Mouse (Mus musculus): ENCODE results near the gene Sim1. TPM values are rescaled to one million over a fixed set of nuclear protein-coding genes. Genes with fewer than 3 reads are reported as not detected.

Sim1 gene
- polyA plus RNA-seq, 1 experiment from 2014 or later, result 1.1 TPM

DNA sequence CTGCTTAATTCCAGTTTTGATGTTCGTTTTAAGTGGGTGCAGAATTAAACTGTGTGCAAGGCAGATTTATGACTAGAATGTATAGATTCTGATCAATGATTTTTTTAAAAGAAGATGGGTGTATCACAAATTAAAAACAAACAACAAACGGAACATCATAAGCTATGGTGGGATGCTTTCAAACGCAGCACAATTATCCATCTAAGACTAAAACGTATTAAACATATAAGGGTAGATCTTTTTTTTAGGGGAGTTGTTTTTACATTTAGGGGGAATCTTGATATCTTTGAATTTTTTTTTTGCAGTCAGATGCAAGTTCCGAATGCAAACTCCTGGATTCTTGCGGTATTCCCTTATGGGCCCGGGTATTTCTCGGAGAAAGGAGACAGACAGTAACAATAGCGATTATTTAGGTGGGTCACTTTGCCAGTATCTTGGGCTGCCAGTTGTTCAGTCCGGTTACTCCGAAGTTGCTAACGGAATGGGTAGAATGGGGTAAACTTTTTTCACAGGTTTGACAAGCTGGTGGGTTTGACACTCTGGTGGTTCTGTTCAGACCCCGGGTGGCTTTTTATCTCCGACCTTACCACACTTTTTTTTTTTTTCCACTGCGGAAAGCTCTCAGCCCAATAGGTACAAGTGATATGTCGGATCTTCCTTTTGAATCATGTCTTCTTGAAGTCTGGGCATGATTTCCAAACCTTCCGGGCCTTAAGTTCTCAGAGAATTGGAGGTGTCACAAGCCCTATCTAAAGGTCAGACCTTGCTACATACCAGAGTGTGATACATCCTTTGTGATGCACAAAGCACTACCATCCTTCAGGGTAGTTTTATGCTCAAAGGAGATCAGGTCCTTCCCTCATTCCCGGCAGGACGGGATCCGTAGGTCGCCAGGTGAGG lies 5.5 kb downstream of the Sim1 start:
- no peak for ATAC-seq (ENCODE audit: low read depth)
- 5% methylated on average over 21 of the region's 21 CpGs for WGBS
- H3K4me2 ChIP-seq (ENCODE audit: low read depth, low read length), result peak overlapping the region; percentile 21; the same call in 1 of the 2 replicates

GRCm38 (mm10) chr10:50900746-50901600 lies 6.4 kb downstream of the Sim1 start:
- WGBS, result 2% methylated on average over 42 of the region's 42 CpGs
- Histone ChIP-seq H3K9ac (ENCODE audit: low read depth, low read length) (no peak overlapping the region), H3K27ac (replicated peaks; ENCODE audit: low read depth, low read length) (no peak overlapping the region; the same call in 1 of the 2 replicates), H3K9me3 (ENCODE audit: control insufficient read depth, low read length) (no peaks in the 10 kb centered on the region), H3K36me3 (ENCODE audit: control insufficient read depth, insufficient read depth, low read length) (no peaks in the 10 kb centered on the region), H3K4me2 (ENCODE audit: low read depth, low read length) (peak overlapping the region; percentile 21), H3K27me3 (replicated peaks; ENCODE audit: control insufficient read depth, insufficient read depth, low read length) (peaks cover 83% of the 10 kb centered on the region), H3K4me1 (ENCODE audit: control insufficient read depth, insufficient read depth, low read length) (0 out of 2 replicates have a peak, but pooled peaks cover 4% of the 10 kb centered on the region), H3K4me3 (ENCODE audit: low read depth, low read length) (peak overlapping the region; percentile 14)
- ATAC-seq (ENCODE audit: low read depth), result no peak
- DNase-seq (ENCODE audit: low spot score), result no peak

More for the DNA sequence above, 5.5 kb downstream of the Sim1 start:
- H3K27ac ChIP-seq (replicated peaks; ENCODE audit: low read depth, low read length), result no peak overlapping the region
- no peak overlapping the region for H3K9ac ChIP-seq (ENCODE audit: low read depth, low read length)
- H3K9me3 ChIP-seq (ENCODE audit: control insufficient read depth, low read length), result no peaks in the 10 kb centered on the region
- peak overlapping the region; percentile 14; the same call in 1 of the 2 replicates for H3K4me3 ChIP-seq (ENCODE audit: low read depth, low read length)
- no peak for DNase-seq (ENCODE audit: low spot score)
- peaks cover 82% of the 10 kb centered on the region for H3K27me3 ChIP-seq (replicated peaks; ENCODE audit: control insufficient read depth, insufficient read depth, low read length)
- H3K36me3 ChIP-seq (ENCODE audit: control insufficient read depth, insufficient read depth, low read length), result no peaks in the 10 kb centered on the region
- 0 out of 2 replicates have a peak, but pooled peaks cover 3% of the 10 kb centered on the region for H3K4me1 ChIP-seq (ENCODE audit: control insufficient read depth, insufficient read depth, low read length)

DNA sequence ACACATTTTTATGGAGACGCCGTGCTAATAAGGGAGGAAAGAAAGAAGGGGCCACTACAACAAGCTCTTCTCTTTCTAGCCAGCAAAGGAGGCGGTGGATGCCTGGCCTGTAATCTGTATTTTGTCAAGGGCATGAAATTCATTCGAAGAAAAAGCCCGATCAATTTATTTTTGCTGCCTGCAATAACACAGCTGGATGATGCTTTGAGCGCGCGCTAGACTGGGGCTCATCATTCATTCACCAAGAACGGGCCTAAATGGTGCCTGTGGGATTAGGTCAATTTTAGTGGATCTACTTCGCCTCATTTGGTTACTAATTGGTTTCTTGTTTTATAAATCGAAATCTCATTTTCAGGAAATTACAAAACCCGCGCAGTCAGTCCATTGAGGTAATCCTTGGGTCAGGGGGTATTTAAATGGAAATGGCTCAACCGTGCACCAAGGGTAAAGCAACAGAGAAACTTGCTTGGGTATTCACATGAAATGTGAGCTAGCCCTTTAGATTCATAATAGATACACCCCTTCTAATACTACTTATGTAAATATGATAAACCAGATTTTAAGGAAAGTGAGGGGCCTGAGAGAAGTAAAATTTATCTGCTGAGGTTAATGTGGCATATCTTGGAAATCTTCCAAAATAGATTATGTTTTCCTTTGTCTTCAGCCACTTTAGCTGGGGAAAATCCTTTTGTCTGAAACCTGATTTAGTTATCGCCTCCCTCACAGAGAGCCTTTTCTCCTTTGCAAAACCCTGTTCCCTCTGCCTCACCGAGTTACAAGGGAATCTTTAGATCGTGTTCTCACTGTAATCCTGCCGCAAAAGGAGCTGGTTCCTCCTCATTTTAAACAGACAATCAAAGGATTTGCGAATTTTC lies 7.3 kb downstream of the Sim1 start:
- H3K27me3 ChIP-seq (replicated peaks; ENCODE audit: control insufficient read depth, insufficient read depth, low read length), result peaks cover 88% of the 10 kb centered on the region
- no peaks in the 10 kb centered on the region for H3K36me3 ChIP-seq (ENCODE audit: control insufficient read depth, insufficient read depth, low read length)
- H3K4me2 ChIP-seq (ENCODE audit: low read depth, low read length), result 0 out of 2 replicates have a peak overlapping the region, but pooled peaks have one; percentile 7
- no peaks in the 10 kb centered on the region for H3K9me3 ChIP-seq (ENCODE audit: control insufficient read depth, low read length)
- H3K4me1 ChIP-seq (ENCODE audit: control insufficient read depth, insufficient read depth, low read length), result 0 out of 2 replicates have a peak, but pooled peaks cover 4% of the 10 kb centered on the region
- peak overlapping the region; percentile 14; the same call in 1 of the 2 replicates for H3K4me3 ChIP-seq (ENCODE audit: low read depth, low read length)
- no peak overlapping the region for H3K27ac ChIP-seq (replicated peaks; ENCODE audit: low read depth, low read length)
- no peak for DNase-seq (ENCODE audit: low spot score)
- ATAC-seq (ENCODE audit: low read depth), result no peak
- no peak overlapping the region for H3K9ac ChIP-seq (ENCODE audit: low read depth, low read length)
- 5% methylated on average over 19 of the region's 19 CpGs for WGBS

GRCm38 (mm10) chr10:50902741-50903715 lies 8.5 kb downstream of the Sim1 start:
- H3K4me3 ChIP-seq (ENCODE audit: low read depth, low read length), result peak overlapping the region; percentile 17
- DNase-seq (ENCODE audit: low spot score), result no peak
- H3K9me3 ChIP-seq (ENCODE audit: control insufficient read depth, low read length), result no peaks in the 10 kb centered on the region
- H3K27ac ChIP-seq (replicated peaks; ENCODE audit: low read depth, low read length), result no peak overlapping the region
- H3K27me3 ChIP-seq (replicated peaks; ENCODE audit: control insufficient read depth, insufficient read depth, low read length), result peaks cover 92% of the 10 kb centered on the region
- under 1% methylated on average over 43 of the region's 43 CpGs for WGBS
- H3K36me3 ChIP-seq (ENCODE audit: control insufficient read depth, insufficient read depth, low read length), result no peaks in the 10 kb centered on the region
- peak; percentile 41; the same call in 1 of the 2 replicates for ATAC-seq (ENCODE audit: low read depth)
- H3K9ac ChIP-seq (ENCODE audit: low read depth, low read length), result no peak overlapping the region
- peak overlapping the region; percentile 7 for H3K4me2 ChIP-seq (ENCODE audit: low read depth, low read length)
- H3K4me1 ChIP-seq (ENCODE audit: control insufficient read depth, insufficient read depth, low read length), result 0 out of 2 replicates have a peak, but pooled peaks cover 4% of the 10 kb centered on the region

DNA sequence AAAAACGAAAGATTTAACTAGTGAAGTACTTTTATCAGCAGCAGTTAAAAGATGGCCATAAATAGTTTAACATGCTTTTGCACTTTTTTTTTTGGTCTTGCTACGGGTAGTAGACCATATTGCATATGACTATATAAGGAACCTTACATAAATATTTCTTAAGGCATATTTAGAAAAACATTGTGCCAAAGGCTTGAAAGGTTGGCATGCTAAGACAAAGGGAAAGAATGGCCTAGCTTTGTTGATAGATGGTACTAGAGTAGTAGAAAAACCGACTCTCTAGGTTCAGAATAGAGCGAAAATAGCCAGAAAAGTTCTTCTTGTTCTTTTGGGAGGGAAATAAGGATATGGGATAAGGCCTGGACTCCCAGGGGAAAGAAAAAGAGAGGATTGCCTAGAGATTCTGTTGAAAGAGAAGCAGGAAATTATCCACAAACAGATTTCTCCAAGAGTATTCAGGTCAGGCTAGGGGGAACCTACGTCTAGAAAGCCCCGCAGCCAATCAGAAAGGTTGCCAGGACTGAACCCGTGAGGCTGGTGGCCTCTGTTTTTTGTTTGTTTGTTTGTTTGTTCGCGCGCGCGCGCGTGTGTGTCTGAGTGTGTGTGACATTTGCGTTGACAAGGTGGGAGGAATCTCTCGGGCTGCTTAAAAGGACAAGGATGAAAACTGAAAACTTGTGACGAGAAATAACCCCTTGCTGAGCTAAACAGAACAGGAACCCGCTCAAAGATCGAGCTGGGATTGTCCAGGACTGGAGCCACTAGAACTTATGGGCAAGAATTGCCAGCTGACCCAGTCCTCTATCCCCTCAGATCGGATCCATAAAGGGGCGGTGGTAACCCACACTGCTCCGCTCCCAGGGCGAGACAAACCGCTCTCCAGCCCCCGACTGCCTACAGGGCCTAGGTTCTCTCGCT lies 9.6 kb downstream of the Sim1 start:
- ATAC-seq (ENCODE audit: low read depth) (0 out of 2 replicates have a peak, but pooled peaks have one; percentile 12), DNase-seq (ENCODE audit: low spot score) (no peak)
- 5% methylated on average over 26 of the region's 26 CpGs for WGBS
- Histone ChIP-seq H3K4me1 (ENCODE audit: control insufficient read depth, insufficient read depth, low read length) (0 out of 2 replicates have a peak, but pooled peaks cover 4% of the 10 kb centered on the region), H3K4me3 (ENCODE audit: low read depth, low read length) (no peak overlapping the region), H3K9ac (ENCODE audit: low read depth, low read length) (no peak overlapping the region), H3K27me3 (replicated peaks; ENCODE audit: control insufficient read depth, insufficient read depth, low read length) (peaks cover 92% of the 10 kb centered on the region), H3K36me3 (ENCODE audit: control insufficient read depth, insufficient read depth, low read length) (no peaks in the 10 kb centered on the region), H3K27ac (replicated peaks; ENCODE audit: low read depth, low read length) (no peak overlapping the region), H3K9me3 (ENCODE audit: control insufficient read depth, low read length) (no peaks in the 10 kb centered on the region), H3K4me2 (ENCODE audit: low read depth, low read length) (peak overlapping the region; percentile 5; the same call in 1 of the 2 replicates)

DNA sequence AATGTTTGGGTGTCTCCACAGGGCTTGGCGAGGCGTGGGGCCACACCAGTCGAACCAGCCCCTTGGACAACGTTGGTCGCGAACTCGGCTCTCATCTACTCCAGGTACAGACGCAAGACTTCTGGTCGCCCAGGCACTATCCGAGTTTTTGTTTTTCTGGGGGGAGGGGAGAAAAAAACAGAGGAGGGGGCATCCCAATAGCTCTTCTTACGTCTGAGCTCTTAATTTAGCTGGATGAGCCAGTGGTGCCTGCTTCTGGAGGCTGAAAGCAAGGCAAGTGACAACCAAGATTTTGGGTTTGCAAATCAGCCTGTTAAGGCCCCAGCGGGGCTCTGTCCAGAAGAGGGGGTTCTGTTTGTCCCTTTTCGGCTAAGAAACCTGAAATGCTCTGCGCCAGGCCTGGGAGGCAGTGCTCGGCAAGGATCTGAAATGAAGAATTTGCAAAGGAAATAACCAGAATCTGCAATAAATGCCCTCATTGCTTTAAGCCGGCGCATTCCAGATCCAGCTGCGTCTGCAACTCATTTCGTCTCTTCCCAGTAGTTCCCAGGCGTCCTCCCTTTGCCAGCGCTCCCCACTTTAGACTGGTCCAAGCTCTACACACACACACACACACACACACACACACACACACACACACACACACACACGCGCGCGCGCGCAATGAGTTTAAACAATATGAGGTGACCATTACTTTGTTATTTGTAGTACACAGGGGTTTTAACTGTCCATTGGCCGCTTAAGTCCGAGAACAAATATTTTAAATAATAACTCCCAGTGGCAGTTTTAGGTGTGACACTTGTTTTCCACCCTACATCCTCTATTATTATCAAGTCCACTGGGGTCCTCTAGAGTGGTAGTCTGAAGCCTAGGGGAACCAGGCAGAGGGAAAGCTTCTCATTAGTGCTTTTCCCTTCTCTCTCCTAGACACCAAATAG lies 10.5 kb downstream of the Sim1 start:
- 11% methylated on average over 29 of the region's 29 CpGs for WGBS
- peak overlapping the region; percentile 5; the same call in 1 of the 2 replicates for H3K4me2 ChIP-seq (ENCODE audit: low read depth, low read length)
- no peaks in the 10 kb centered on the region for H3K36me3 ChIP-seq (ENCODE audit: control insufficient read depth, insufficient read depth, low read length)
- no peak overlapping the region for H3K9ac ChIP-seq (ENCODE audit: low read depth, low read length)
- 0 out of 2 replicates have a peak, but pooled peaks cover 4% of the 10 kb centered on the region for H3K4me1 ChIP-seq (ENCODE audit: control insufficient read depth, insufficient read depth, low read length)
- ATAC-seq (ENCODE audit: low read depth) (no peak), DNase-seq (ENCODE audit: low spot score) (no peak)
- H3K27me3 ChIP-seq (replicated peaks; ENCODE audit: control insufficient read depth, insufficient read depth, low read length), result peaks cover 95% of the 10 kb centered on the region
- no peak overlapping the region for H3K27ac ChIP-seq (replicated peaks; ENCODE audit: low read depth, low read length)
- H3K9me3 ChIP-seq (ENCODE audit: control insufficient read depth, low read length), result no peaks in the 10 kb centered on the region
- no peak overlapping the region for H3K4me3 ChIP-seq (ENCODE audit: low read depth, low read length)
